ENCODE assay signal across 10 mouse cellular contexts in genomic region chrX:61166519-61166918, GRCm38 (mm10). TPM values are rescaled to one million over a fixed set of nuclear protein-coding genes. Genes with fewer than 3 reads are reported as not detected.
DNase-seq lines count a peak whose midpoint lies in the region; ATAC-seq and TF ChIP-seq lines count a peak whose summit lies in the region.
"Had no signal": no experiment of that assay in that cellular context is flagged by ENCODE, and none has a peak within 500 bp of the region (broad histone marks: within the 10 kb centered on the region; RNA-seq: fewer than 3 reads in every experiment).

No protein-coding gene starts in this region.

- 38% methylated on average over 2 of the region's 2 CpGs for WGBS in heart, postnatal 0 days
- 38% methylated on average over 2 of the region's 2 CpGs for WGBS in heart, embryonic 12.5 days
- WGBS in lung, adult 2 months, result 35% methylated on average over 2 of the region's 2 CpGs
- 34% methylated on average over 2 of the region's 2 CpGs for WGBS in liver, embryonic 14.5 days (ENCODE audit: insufficient replicate concordance)

- H3K4me3 ChIP-seq in heart, postnatal 0 days (ENCODE audit: low read depth, low read length), result no peak overlapping the region
- no peak overlapping the region for H3K4me3 ChIP-seq in heart, embryonic 12.5 days
- H3K4me3 ChIP-seq in lung, adult 2 months (replicated peaks; ENCODE audit: extremely low read depth, low read depth, low read length), result no peak overlapping the region
- H3K4me3 ChIP-seq in liver, embryonic 14.5 days (ENCODE audit: insufficient read depth in 1 of 2, low read depth in 2 of 2, low read length in 2 of 2), result no peak overlapping the region
- H3K4me3 ChIP-seq: liver, embryonic 15.5 days had no signal

- no peak for TF ChIP-seq POLR2A in lung, adult 2 months (IDR thresholded peaks at IDR 0.05; ENCODE audit: borderline replicate concordance, extremely low read depth, low read depth, low read length)

- no peaks in the 10 kb centered on the region for H3K36me3 ChIP-seq in heart, postnatal 0 days (replicated peaks; ENCODE audit: control insufficient read depth, insufficient read depth, low read length)
- no peaks in the 10 kb centered on the region for H3K36me3 ChIP-seq in heart, embryonic 12.5 days
- no peaks in the 10 kb centered on the region for H3K36me3 ChIP-seq in liver, embryonic 14.5 days (replicated peaks; ENCODE audit: control insufficient read depth, insufficient read depth, low read depth)
- H3K36me3 ChIP-seq: liver, embryonic 15.5 days had no signal

- no peak for ATAC-seq in heart, postnatal 0 days (ENCODE audit: insufficient read depth, low read depth)
- ATAC-seq in heart, embryonic 12.5 days (ENCODE audit: insufficient number of reproducible peaks, low FRiP score), result no peak
- ATAC-seq in liver, embryonic 14.5 days (ENCODE audit: insufficient read depth), result no peak

- no peak overlapping the region for H3K9ac ChIP-seq in heart, postnatal 0 days (replicated peaks; ENCODE audit: low read depth, low read length)
- no peak overlapping the region for H3K9ac ChIP-seq in heart, embryonic 12.5 days
- no peak overlapping the region for H3K9ac ChIP-seq in liver, embryonic 14.5 days (replicated peaks)
- H3K9ac ChIP-seq: liver, embryonic 15.5 days had no signal

- H3K27me3 ChIP-seq in heart, postnatal 0 days (ENCODE audit: control insufficient read depth, insufficient read depth, low read length), result no peaks in the 10 kb centered on the region
- H3K27me3 ChIP-seq in heart, embryonic 12.5 days (replicated peaks), result no peaks in the 10 kb centered on the region
- no peaks in the 10 kb centered on the region for H3K27me3 ChIP-seq in liver, embryonic 14.5 days (ENCODE audit: control insufficient read depth, insufficient read depth, low read length)
- H3K27me3 ChIP-seq: liver, embryonic 15.5 days had no signal

- no peak for TF ChIP-seq EP300 in heart, postnatal 0 days (IDR thresholded peaks at IDR 0.05; ENCODE audit: low read depth)
- no peak for TF ChIP-seq EP300 in liver, embryonic 14.5 days (IDR thresholded peaks at IDR 0.05; ENCODE audit: low read depth)

- no peak overlapping the region for H3K27ac ChIP-seq in heart, postnatal 0 days (ENCODE audit: low read depth)
- H3K27ac ChIP-seq in heart, embryonic 12.5 days (ENCODE audit: poor library complexity, severe bottlenecking), result no peak overlapping the region
- no peak overlapping the region for H3K27ac ChIP-seq in liver, embryonic 14.5 days
- H3K27ac ChIP-seq: liver, embryonic 15.5 days had no signal

- no peaks in the 10 kb centered on the region for H3K9me3 ChIP-seq in heart, postnatal 0 days (replicated peaks; ENCODE audit: control insufficient read depth, low read length)
- no peaks in the 10 kb centered on the region for H3K9me3 ChIP-seq in heart, embryonic 12.5 days (replicated peaks)
- no peaks in the 10 kb centered on the region for H3K9me3 ChIP-seq in liver, embryonic 14.5 days (ENCODE audit: control insufficient read depth, low read length)
- H3K9me3 ChIP-seq: liver, embryonic 15.5 days had no signal

- peak; percentile 20 for TF ChIP-seq CTCF in heart, postnatal 0 days (IDR thresholded peaks at IDR 0.05; ENCODE audit: low read depth)
- no peak for TF ChIP-seq CTCF in lung, adult 2 months (IDR thresholded peaks at IDR 0.05; ENCODE audit: insufficient read depth, low read length)
- TF ChIP-seq CTCF in liver, embryonic 14.5 days (IDR thresholded peaks at IDR 0.05; ENCODE audit: low read depth), result peak; percentile 30; the same call in 1 of the 2 replicates

- no peak overlapping the region for H3K4me2 ChIP-seq in heart, postnatal 0 days (ENCODE audit: low read depth, low read length)
- no peak overlapping the region for H3K4me2 ChIP-seq in heart, embryonic 12.5 days
- H3K4me2 ChIP-seq in liver, embryonic 14.5 days (ENCODE audit: low read depth), result no peak overlapping the region
- H3K4me2 ChIP-seq: liver, embryonic 15.5 days had no signal

- H3K4me1 ChIP-seq in heart, postnatal 0 days (ENCODE audit: control insufficient read depth, insufficient read depth), result no peaks in the 10 kb centered on the region
- no peaks in the 10 kb centered on the region for H3K4me1 ChIP-seq in heart, embryonic 12.5 days (replicated peaks)
- no peaks in the 10 kb centered on the region for H3K4me1 ChIP-seq in lung, adult 2 months (ENCODE audit: control insufficient read depth, insufficient read depth, low read length)
- H3K4me1 ChIP-seq in liver, embryonic 14.5 days (replicated peaks; ENCODE audit: control insufficient read depth in 2 of 2, insufficient read depth in 2 of 2, low read length in 1 of 2), result no peaks in the 10 kb centered on the region
- H3K4me1 ChIP-seq: liver, embryonic 15.5 days had no signal

- no peak for DNase-seq in heart, postnatal 0 days (ENCODE audit: low spot score)
- DNase-seq in lung, postnatal 36 days, result peak; percentile 1
- DNase-seq in lung, adult 2 months, result no peak
- DNase-seq in brain, adult 2 months (ENCODE audit: low read depth, low spot score), result peak; percentile 63
- DNase-seq in liver, embryonic 14.5 days (ENCODE audit: low read depth in 3 of 3, low spot score in 3 of 3), result no peak
- DNase-seq in ovary, adult 18-20 months (ENCODE audit: low spot score), result no peak
- no peak for DNase-seq in urinary bladder, adult 18-20 months (ENCODE audit: low spot score in 2 of 2)

RNA-seq across cellular contexts. Expression of gene Cdr1, which starts 18.8 kb away (rescaled TPM):
- total RNA-seq in heart, postnatal 0 days (2014; rRNA removed; ENCODE audit: low replicate concordance), result not detected in 2 replicates
- polyA plus RNA-seq in heart, postnatal 0 days (2015; fragmentation: Nextera tagmentation; extraction: Ambion mirVana), result not detected in 2 replicates
- not detected in 2 replicates for polyA plus RNA-seq in heart, embryonic 12.5 days (2016; fragmentation: Nextera tagmentation; extraction: Ambion mirVana)
- polyA plus RNA-seq in lung, adult 2 months (2012; rRNA removed), result not detected in 2 replicates
- not detected in 2 replicates for polyA plus RNA-seq in liver, embryonic 14.5 days (2012; rRNA removed)
- not detected in 2 replicates for polyA plus RNA-seq in liver, embryonic 14.5 days (2014; fragmentation: Nextera tagmentation; extraction: Ambion mirVana)
- total RNA-seq: gastrocnemius, adult 8-10 months had no signal
- polyA plus RNA-seq: liver, embryonic 15.5 days had no signal

Comparison
In these comparisons a context has a peak if more than half of its experiments do, and no peak if none do; other contexts are left out.
1. DNase-seq: peak in lung, postnatal 36 days (single experiment) and brain, adult 2 months (single experiment); none in heart, postnatal 0 days (single experiment), lung, adult 2 months (single experiment), liver, embryonic 14.5 days (0 of 3), ovary, adult 18-20 months (single experiment) and urinary bladder, adult 18-20 months (0 of 2).